Mouse (Mus musculus) neutrophil, adult 65 days (primary cell): Measurements from ENCODE around the gene Ear6. TPM values are rescaled to one million over a fixed set of nuclear protein-coding genes. Genes with fewer than 3 reads are reported as not detected.

ENCODE experiments used
- total RNA-seq: library from RNA; stranded (reverse); gene quantifications from 2 replicates; pipeline ENCODE4 v1.2.4, GENCODE M21; 2023

Ear6 gene
- total RNA-seq = 1.0 TPM in 1 of 2 replicates, not detected in the other

GRCm38 (mm10) chr14:51853399-51853798 lies at the start of gene Ear6:
TSS of gene Ear6 (plus strand) at chr14:51853699.

GRCm38 (mm10) chr14:51884598-51885331 lies 31.3 kb downstream of the Ear6 start, which contains the start of gene Mettl17:
TSS of gene Mettl17 (plus strand) at chr14:51884842.

GRCm38 (mm10) chr14:51892191-51892939 lies 38.9 kb downstream of the Ear6 start, which contains the start of gene Slc39a2:
TSS of gene Slc39a2 (plus strand) at chr14:51892889.

Other genes with a start within 250 kb of the Ear6 start
- gene Gm17078, start 242.4 kb upstream of the Ear6 start, total RNA-seq = not detected in 2 replicates
- not detected in 2 replicates for gene Gm4181, start 218.0 kb upstream of the Ear6 start, total RNA-seq
- not detected in 2 replicates for gene Gm17079, start 158.2 kb upstream of the Ear6 start, total RNA-seq
- gene Gm5800, start 136.5 kb upstream of the Ear6 start, total RNA-seq = not detected in 2 replicates
- not detected in 2 replicates for gene Ang4, start 80.1 kb upstream of the Ear6 start, total RNA-seq
- not detected in 2 replicates for gene AY358078, start 53.7 kb upstream of the Ear6 start, total RNA-seq
- 14.5 and 25.6 TPM in 2 replicates for gene Mettl17, start 31.1 kb downstream of the Ear6 start, total RNA-seq
- gene Slc39a2, start 39.2 kb downstream of the Ear6 start, total RNA-seq = 0.16 and 0.32 TPM in 2 replicates
- gene Ndrg2, start 60.5 kb downstream of the Ear6 start, total RNA-seq = 1.1 and 1.5 TPM in 2 replicates
- gene Tppp2, start 64.7 kb downstream of the Ear6 start, total RNA-seq = not detected in 2 replicates
- not detected in 2 replicates for gene Rnase13, start 69.1 kb downstream of the Ear6 start, total RNA-seq
- 4.5 and 5.0 TPM in 2 replicates for gene Arhgef40, start 131.0 kb downstream of the Ear6 start, total RNA-seq
- gene Tmem253, start 162.0 kb downstream of the Ear6 start, total RNA-seq = not detected in 2 replicates
- gene Zfp219, start 167.0 kb downstream of the Ear6 start, total RNA-seq = 7.0 and 10.8 TPM in 2 replicates
- gene Olfr221, start 188.8 kb downstream of the Ear6 start, total RNA-seq = not detected in 2 replicates